Mouse (Mus musculus) CD4-positive helper T cell, adult 2 months (primary cell): ENCODE results near the gene Vmn2r92.
"Not testable (repeated sequence)": the region's sequence is repeated elsewhere in the genome, so short reads cannot be mapped to it uniquely, and the experiment has no call there.

Experiments used
- DNase-seq: peaks from one replicate; pipeline ENCODE4 v3.0.0-alpha.2; 2012; ENCODE audit warnings: low read depth, missing footprints, low spot score

Gene Vmn2r92

DNA sequence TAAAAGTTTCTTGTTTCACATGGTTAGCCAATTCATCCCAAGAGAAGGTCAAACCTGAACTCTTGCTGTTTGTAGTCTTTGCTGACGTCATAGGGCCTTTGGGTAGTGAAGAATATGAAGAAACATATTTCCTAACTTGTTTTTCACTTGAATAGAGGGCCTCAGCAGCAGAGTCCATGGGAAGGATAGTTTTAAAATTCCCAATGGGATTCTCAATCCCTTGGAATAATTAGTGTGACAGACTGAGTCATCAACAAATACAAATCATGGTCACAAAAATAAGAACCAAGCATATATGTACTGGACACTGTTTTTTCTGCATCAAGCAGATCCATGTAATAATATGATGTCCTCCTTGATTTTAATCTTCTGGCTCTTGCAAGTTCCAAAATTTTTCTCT lies at the start of gene Vmn2r92:
Gene Vmn2r92, plus strand, starts transcription at position 301 of the 400 bp plus-strand sequence.
- not testable (repeated sequence) for DNase-seq

DNA sequence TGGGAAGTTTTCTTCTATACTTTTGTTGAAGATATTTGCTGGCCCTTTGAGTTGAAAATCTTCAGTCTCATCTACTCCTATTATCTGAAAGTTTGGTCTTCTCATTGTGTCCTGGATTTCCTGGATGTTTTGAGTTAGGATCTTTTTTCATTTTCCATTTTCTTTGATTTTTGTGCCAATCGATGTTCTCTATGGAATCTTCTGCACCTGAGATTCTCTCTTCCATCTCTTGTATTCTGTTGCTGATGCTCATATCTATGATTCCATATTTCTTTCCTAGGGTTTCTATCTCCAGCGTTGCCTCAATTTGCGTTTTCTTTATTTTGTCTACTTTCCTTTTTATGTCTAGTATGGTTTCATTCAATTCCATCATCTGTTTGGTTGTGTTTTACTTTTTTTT lies 49.4 kb upstream of the Vmn2r92 start:
- not testable (repeated sequence) for DNase-seq

DNA sequence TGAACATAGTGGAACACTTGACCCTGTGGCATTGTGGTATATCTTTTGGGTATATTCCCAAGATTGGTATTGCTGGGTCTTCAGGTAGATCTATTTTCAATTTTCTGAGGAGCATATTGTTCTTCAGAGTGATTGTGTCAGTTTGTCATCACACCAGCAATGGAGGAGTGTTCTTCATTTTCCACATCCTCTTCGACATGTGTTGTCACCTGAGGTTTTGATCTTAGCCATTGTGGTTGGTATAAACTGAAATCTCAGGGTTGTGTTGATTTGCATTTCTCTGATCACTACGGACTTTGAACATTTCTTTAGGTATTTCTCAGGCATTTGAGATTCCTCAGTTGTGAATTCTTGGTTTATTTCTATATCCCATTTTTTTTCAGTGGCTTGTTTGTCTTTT lies 9.5 kb downstream of the Vmn2r92 start:
- DNase-seq: not testable (repeated sequence)

DNA sequence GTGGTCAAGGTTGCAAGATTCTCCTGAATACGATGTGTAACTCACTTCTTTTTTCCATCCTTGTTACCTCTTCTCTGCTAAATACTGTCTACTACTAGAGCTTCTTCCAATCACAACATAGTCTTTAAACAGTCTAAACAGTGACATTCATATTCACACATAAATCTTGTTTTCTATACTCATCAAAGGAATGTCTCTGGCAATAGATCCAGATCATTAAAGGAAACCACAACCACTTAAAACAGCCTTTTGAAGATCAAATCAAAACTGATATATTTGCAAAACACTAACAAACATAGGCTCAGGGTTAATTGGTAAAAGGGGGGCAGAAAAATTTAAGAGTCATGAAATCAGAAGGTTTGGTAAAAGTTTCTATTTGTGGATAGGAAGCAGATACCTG lies 38.0 kb downstream of the Vmn2r92 start:
- DNase-seq: peak; percentile 29

DNA sequence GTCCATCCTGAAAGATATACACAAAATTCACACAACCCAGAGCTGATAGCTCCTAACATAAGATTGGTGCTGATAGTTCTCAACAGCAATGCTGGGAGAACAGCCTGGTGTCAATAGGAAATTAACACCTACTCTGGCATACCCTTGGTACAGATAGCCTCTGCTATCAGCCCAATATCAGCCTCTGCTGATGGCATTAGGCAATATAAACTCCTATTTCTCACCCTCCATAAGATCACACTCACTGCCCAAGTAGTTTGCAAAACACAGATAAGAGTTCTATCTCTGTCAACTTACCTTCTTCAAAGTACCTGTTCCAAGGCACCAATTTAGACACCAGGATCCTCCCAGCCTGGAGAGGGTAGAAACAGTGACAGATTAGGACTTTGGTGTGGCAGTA lies 69.6 kb downstream of the Vmn2r92 start:
- no peak for DNase-seq

DNA sequence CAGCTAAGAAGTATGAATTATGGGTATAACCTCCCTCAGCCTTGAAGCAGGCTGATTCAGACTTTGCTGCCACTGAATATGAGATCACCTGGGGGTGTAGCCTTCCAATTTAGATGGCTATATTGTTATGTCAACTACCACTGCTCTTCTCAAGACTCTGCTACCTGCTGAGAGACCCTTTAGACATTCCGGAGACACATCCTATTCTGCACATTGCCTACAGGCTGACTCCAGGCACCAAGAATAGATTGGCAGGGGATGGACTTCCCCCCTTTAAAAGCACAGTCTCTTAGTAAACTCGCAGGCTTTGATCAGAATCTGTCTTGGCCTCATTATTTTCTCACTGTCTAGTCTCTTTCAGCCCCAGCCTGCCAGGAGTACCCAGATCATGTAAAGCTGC lies 80.3 kb downstream of the Vmn2r92 start:
- no peak for DNase-seq

DNA sequence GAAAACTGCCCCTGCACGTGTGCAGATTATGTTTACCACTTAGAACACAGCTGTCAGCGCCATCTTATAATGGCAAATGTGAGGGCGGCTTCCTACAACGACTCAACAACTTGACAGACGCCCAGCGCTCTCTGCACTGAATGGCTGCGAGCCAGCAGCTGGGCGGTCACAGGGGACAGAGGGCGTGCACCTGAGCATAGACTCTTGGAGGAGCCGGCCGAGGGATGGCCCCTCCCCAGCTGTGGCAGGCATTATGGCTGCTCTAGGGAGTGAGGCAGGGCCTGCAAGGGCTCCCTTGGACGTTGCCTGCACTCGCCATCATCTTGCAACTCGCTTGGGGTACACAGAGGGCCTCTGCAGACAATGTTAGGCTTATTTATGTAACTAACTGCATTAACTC lies 85.2 kb downstream of the Vmn2r92 start:
- no peak for DNase-seq
